Mouse (Mus musculus) adrenal gland, postnatal 10 days (tissue): Measurements from ENCODE around the gene Grik4. TPM values are rescaled to one million over a fixed set of nuclear protein-coding genes. Genes with fewer than 3 reads are reported as not detected.

Experiments used
- DNase-seq: peaks from one replicate; pipeline ENCODE4 v3.0.0; 2021; ENCODE audit warnings: mixed read lengths
- total RNA-seq, 2 experiments: library from RNA; stranded (reverse); gene quantifications; 2 replicates each; pipeline ENCODE4 v1.2.3; 2021

Gene Grik4
- total RNA-seq, 2 experiments from 2014 or later: 1.2 to 1.5 TPM

- no peak for DNase-seq
Observed at GRCm38 (mm10) chr9:42859959-42860794, 84.1 kb downstream of the Grik4 start.

- DNase-seq: no peak
Observed at GRCm38 (mm10) chr9:42858998-42859690, 85.1 kb downstream of the Grik4 start.

GRCm38 (mm10) chr9:42858576-42858975 is 85.7 kb downstream of the Grik4 start:
- no peak for DNase-seq

GRCm38 (mm10) chr9:42857756-42858155 is 86.5 kb downstream of the Grik4 start:
- no peak for DNase-seq

- DNase-seq: no peak
Observed at GRCm38 (mm10) chr9:42853077-42853476, 91.2 kb downstream of the Grik4 start.

GRCm38 (mm10) chr9:42850063-42850462 is 94.2 kb downstream of the Grik4 start:
- DNase-seq: no peak

- DNase-seq: no peak
Observed at GRCm38 (mm10) chr9:42848061-42848460, 96.2 kb downstream of the Grik4 start.

GRCm38 (mm10) chr9:42846676-42847425 is 97.4 kb downstream of the Grik4 start:
- DNase-seq: no peak

GRCm38 (mm10) chr9:42846139-42846538 is 98.2 kb downstream of the Grik4 start:
- no peak for DNase-seq

- no peak for DNase-seq
Observed at GRCm38 (mm10) chr9:42844301-42844700, 100.0 kb downstream of the Grik4 start.

GRCm38 (mm10) chr9:42838299-42838698 is 106.0 kb downstream of the Grik4 start:
- DNase-seq: no peak

GRCm38 (mm10) chr9:42837498-42837897 is 106.8 kb downstream of the Grik4 start:
- no peak for DNase-seq

- DNase-seq: no peak
Observed at GRCm38 (mm10) chr9:42831558-42831957, 112.7 kb downstream of the Grik4 start.

GRCm38 (mm10) chr9:42819247-42819646 is 125.0 kb downstream of the Grik4 start:
- DNase-seq: peak; percentile 54

- DNase-seq: no peak
Observed at GRCm38 (mm10) chr9:42816815-42817214, 127.5 kb downstream of the Grik4 start.

GRCm38 (mm10) chr9:42809146-42809545 is 135.1 kb downstream of the Grik4 start:
- no peak for DNase-seq

- DNase-seq: peak; percentile 43
Observed at GRCm38 (mm10) chr9:42808394-42808793, 135.9 kb downstream of the Grik4 start.

GRCm38 (mm10) chr9:42803061-42803491 is 141.2 kb downstream of the Grik4 start:
- DNase-seq: peak; percentile 68

- no peak for DNase-seq
Observed at GRCm38 (mm10) chr9:42801929-42802328, 142.4 kb downstream of the Grik4 start.

- no peak for DNase-seq
Observed at GRCm38 (mm10) chr9:42800138-42800537, 144.2 kb downstream of the Grik4 start.

- DNase-seq: no peak
Observed at GRCm38 (mm10) chr9:42799694-42800093, 144.6 kb downstream of the Grik4 start.

- DNase-seq: peak; percentile 71
Observed at GRCm38 (mm10) chr9:42799242-42799641, 145.1 kb downstream of the Grik4 start.

- no peak for DNase-seq
Observed at GRCm38 (mm10) chr9:42798280-42798679, 146.0 kb downstream of the Grik4 start.
